Mouse (Mus musculus) gastrocnemius, adult 8-10 months (tissue): ENCODE results near the gene Rngtt. TPM values are rescaled to one million over a fixed set of nuclear protein-coding genes. Genes with fewer than 3 reads are reported as not detected.
A peak's percentile ranks its signal among the peaks of the same experiment; 100 is the strongest.

Source experiments
- DNase-seq, 2 experiments: peaks; one replicate each; pipeline ENCODE4 v3.0.0; 2022; ENCODE audit warnings: low spot score in 2 of 2
- microRNA-seq: library from miRNA; unstranded; fragments of <30 nt; microRNA quantifications from one replicate; pipeline ENCODE4 v1.2.0, GENCODE M21; 2022
- total RNA-seq, 4 experiments: library from RNA; stranded (reverse); gene quantifications; 2 replicates each; pipeline ENCODE4 v1.2.4; 2022

The Rngtt gene
- total RNA-seq, 4 experiments from 2014 or later, result 6.4 to 8.4 (median 7.6) TPM

- DNase-seq, result no peak
Observed at GRCm38 (mm10) chr4:33514108-33515000, 204.2 kb downstream of the Rngtt start.

GRCm38 (mm10) chr4:33520196-33520595 lies 210.1 kb downstream of the Rngtt start:
- no peak for DNase-seq

- no peak for DNase-seq
Observed at GRCm38 (mm10) chr4:33520938-33521337, 210.8 kb downstream of the Rngtt start.

- no peak for DNase-seq
Observed at GRCm38 (mm10) chr4:33523774-33524173, 213.7 kb downstream of the Rngtt start.

GRCm38 (mm10) chr4:33524481-33525141 lies 214.5 kb downstream of the Rngtt start:
- peak; percentile 35 to 57 for DNase-seq

GRCm38 (mm10) chr4:33525272-33525671 lies 215.2 kb downstream of the Rngtt start:
- no peak for DNase-seq

- no peak for DNase-seq
Observed at GRCm38 (mm10) chr4:33526092-33526491, 216.0 kb downstream of the Rngtt start.

- no peak for DNase-seq
Observed at GRCm38 (mm10) chr4:33526675-33527074, 216.6 kb downstream of the Rngtt start.

- DNase-seq, result no peak
Observed at GRCm38 (mm10) chr4:33532596-33532995, 222.5 kb downstream of the Rngtt start.

GRCm38 (mm10) chr4:33544755-33545576 lies 234.9 kb downstream of the Rngtt start:
- no peak for DNase-seq

- DNase-seq, result no peak
Observed at GRCm38 (mm10) chr4:33545577-33545879, 235.4 kb downstream of the Rngtt start.

GRCm38 (mm10) chr4:33546278-33546677 lies 236.2 kb downstream of the Rngtt start:
- DNase-seq, result no peak

- no peak for DNase-seq
Observed at GRCm38 (mm10) chr4:33547315-33547929, 237.3 kb downstream of the Rngtt start.

GRCm38 (mm10) chr4:33549606-33550005 lies 239.5 kb downstream of the Rngtt start:
- DNase-seq, result no peak

Small RNA genes within 50 kb of the gene (microRNA-seq; reads per million reads assigned to microRNA genes)
- not detected for gene Mir8118

Other genes with a start within 250 kb of the Rngtt start
- 1 to 10 TPM; 1.4 to 2.2 (median 1.9) TPM for gene Gabrr2, start 247.3 kb upstream of the Rngtt start, total RNA-seq
- under 1 TPM in 3 of 4 experiments, not detected in 1; 0.13 to 0.31 (median 0.20) TPM for gene Gabrr1, start 177.8 kb upstream of the Rngtt start, total RNA-seq
- 10 to 100 TPM; 31.5 to 42.9 (median 34.1) TPM for gene Pm20d2, start 120.6 kb upstream of the Rngtt start, total RNA-seq
- not detected for gene Srsf12, start 101.3 kb upstream of the Rngtt start, total RNA-seq
- 100 to 1,000 TPM; 275 to 322 (median 295) TPM for gene Pnrc1, start 20.1 kb upstream of the Rngtt start, total RNA-seq